Mouse (Mus musculus): Measurements from ENCODE around the gene Trim65. TPM values are rescaled to one million over a fixed set of nuclear protein-coding genes. Genes with fewer than 3 reads are reported as not detected.
A peak's percentile ranks its signal among the peaks of the same experiment; 100 is the strongest.
"Not testable (repeated sequence)": the region's sequence is repeated elsewhere in the genome, so short reads cannot be mapped to it uniquely, and the experiment has no call there.

The Trim65 gene
- polyA plus RNA-seq, 1 experiment from 2014 or later, result 3.1 TPM

DNA sequence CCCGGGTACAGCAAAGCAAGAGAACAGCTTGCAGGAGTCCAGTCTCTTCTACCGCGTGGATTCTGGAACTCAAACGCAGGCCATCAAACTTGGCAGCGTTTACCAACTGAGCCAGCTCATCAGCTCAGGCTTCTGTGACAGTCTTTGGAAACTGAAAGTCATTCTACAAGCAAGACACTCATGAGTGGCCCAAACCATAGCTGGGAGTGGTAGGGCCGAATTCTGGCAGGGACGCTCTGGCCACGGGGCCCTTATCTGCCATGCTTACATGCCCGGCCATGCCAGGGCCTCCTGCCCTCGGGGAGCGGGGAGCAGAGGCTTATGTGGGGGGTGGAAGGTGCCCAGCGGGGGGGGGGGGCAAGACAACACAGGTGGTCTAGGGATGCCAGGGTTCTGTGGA lies 27.4 kb downstream of the Trim65 start:
- peak overlapping the region; percentile 9; the same call in 1 of the 2 replicates for H3K27ac ChIP-seq

DNA sequence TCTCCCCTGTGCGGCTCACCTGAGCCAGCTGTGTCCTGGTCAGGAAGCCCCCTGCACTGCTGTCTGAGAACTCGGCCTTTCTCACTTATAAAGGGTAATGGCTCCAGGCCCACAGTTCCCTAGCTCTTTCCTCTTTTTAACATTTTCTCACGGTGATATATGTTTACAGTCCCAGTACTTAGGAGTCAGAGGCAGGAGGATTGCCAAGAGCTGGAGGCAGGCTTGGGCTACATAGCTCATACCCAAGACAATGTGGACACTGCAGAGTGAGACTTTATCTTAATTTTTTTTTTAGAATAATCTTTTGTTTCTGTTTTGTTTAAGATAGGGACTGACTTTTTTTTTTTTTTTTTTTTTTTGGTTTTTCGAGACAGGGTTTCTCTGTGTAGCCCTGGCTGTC lies 28.5 kb downstream of the Trim65 start:
- WGBS, result 48% methylated on average over 3 of the region's 4 CpGs
- peaks cover 23% of the 10 kb centered on the region for H3K4me1 ChIP-seq
- H3K27ac ChIP-seq, result peak overlapping the region; percentile 76
- peaks cover 18% of the 10 kb centered on the region for H3K27me3 ChIP-seq (replicated peaks)
- H3K36me3 ChIP-seq (replicated peaks), result no peaks in the 10 kb centered on the region
- H3K9ac ChIP-seq, result no peak overlapping the region
- no peaks in the 10 kb centered on the region for H3K9me3 ChIP-seq
- ATAC-seq (replicated peaks), result no peak
- H3K4me3 ChIP-seq, result no peak overlapping the region
- H3K4me2 ChIP-seq, result no peak overlapping the region

More for the DNA sequence above, 27.4 kb downstream of the Trim65 start:
- Histone ChIP-seq H3K9me3 (no peaks in the 10 kb centered on the region), H3K9ac (no peak overlapping the region), H3K4me1 (peaks cover 32% of the 10 kb centered on the region), H3K27me3 (replicated peaks) (peaks cover 30% of the 10 kb centered on the region), H3K4me3 (no peak overlapping the region), H3K4me2 (no peak overlapping the region), H3K36me3 (replicated peaks) (no peaks in the 10 kb centered on the region)
- ATAC-seq (replicated peaks), result no peak
- 76% methylated on average over 12 of the region's 12 CpGs for WGBS

DNA sequence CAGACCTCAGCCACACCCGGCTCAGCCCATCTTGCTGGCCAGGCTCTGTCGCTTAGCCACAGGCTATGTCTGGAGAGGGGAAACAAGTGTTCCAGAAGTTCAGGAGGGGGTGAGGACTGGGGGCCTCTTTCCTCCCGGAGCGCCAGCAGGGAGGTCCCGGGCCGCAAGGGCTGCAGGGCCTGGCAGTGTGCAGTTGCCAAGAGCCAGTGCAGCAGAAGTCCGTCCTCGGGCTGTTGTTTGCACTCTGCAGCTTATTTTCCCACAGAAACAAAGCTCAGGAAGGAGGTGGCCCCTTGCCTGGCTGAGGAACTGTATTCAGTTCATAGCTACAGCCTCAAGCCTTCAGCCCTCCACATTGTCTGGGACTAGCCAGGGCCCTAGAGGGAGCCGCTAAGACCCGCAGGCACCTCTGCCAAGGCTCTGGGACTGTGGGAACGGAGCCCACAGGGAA lies 29.0 kb downstream of the Trim65 start:
- no peaks in the 10 kb centered on the region for H3K36me3 ChIP-seq (replicated peaks)
- H3K4me1 ChIP-seq, result peaks cover 22% of the 10 kb centered on the region
- ATAC-seq (replicated peaks), result peak; percentile 66
- no peak overlapping the region for H3K4me3 ChIP-seq
- no peak overlapping the region for H3K9ac ChIP-seq
- H3K4me2 ChIP-seq, result no peak overlapping the region
- WGBS, result 27% methylated on average over 11 of the region's 11 CpGs
- H3K27me3 ChIP-seq (replicated peaks), result peaks cover 13% of the 10 kb centered on the region
- H3K27ac ChIP-seq, result peak overlapping the region; percentile 76
- H3K9me3 ChIP-seq, result no peaks in the 10 kb centered on the region

DNA sequence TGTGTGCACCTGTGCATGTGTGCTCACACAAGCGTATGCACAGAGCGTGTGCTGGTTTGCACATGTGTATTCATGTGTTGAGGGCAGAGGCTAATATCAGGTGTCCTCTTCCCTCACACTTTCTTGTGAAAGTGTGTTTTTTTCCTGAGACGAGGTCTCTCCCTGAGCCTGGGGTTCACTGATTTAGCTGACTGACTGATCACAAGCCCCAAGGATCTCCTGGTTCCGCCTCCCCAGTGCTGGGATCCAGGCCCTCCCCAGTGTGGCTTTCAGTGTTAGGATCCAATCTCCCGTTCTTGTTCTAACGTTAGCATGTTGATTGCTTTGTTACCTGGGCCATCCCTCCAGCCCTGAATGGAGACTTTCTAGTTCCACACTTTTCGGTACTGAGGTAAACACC lies 30.1 kb downstream of the Trim65 start:
- Histone ChIP-seq H3K4me1 (peaks cover 16% of the 10 kb centered on the region), H3K4me2 (no peak overlapping the region), H3K4me3 (no peak overlapping the region), H3K27ac (peak overlapping the region; percentile 76; the same call in 1 of the 2 replicates), H3K9ac (no peak overlapping the region), H3K27me3 (replicated peaks) (peaks cover 5% of the 10 kb centered on the region; the same call in 1 of the 2 replicates), H3K9me3 (no peaks in the 10 kb centered on the region), H3K36me3 (replicated peaks) (no peaks in the 10 kb centered on the region)
- ATAC-seq (replicated peaks), result no peak
- 77% methylated on average over 7 of the region's 7 CpGs for WGBS

DNA sequence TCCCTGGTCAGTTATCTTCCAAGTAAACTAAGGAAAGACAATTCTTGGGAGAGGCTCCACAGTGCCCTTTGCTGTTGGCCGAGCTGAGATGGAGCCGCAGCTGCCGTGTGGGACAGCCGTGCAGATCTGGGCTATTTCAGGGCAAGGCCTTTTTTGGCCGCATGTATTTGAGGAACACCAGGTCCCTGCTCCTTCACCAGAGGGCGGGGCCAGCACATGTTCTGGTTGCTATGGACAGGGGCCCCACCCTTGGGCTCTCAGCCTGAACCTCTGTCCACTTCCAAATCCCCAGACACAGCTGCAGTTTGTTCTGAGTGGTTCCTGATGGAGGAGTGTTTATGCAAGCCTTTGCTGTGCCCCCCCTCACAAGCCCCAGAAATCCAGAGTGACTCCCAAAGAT lies 30.5 kb downstream of the Trim65 start:
- H3K4me2 ChIP-seq, result no peak overlapping the region
- WGBS, result 87% methylated on average over 6 of the region's 6 CpGs
- H3K4me1 ChIP-seq, result peaks cover 16% of the 10 kb centered on the region
- no peaks in the 10 kb centered on the region for H3K36me3 ChIP-seq (replicated peaks)
- H3K9me3 ChIP-seq, result no peaks in the 10 kb centered on the region
- peaks cover under 1% of the 10 kb centered on the region; the same call in 1 of the 2 replicates for H3K27me3 ChIP-seq (replicated peaks)
- H3K27ac ChIP-seq, result no peak overlapping the region
- no peak overlapping the region for H3K9ac ChIP-seq
- no peak for ATAC-seq (replicated peaks)
- no peak overlapping the region for H3K4me3 ChIP-seq

DNA sequence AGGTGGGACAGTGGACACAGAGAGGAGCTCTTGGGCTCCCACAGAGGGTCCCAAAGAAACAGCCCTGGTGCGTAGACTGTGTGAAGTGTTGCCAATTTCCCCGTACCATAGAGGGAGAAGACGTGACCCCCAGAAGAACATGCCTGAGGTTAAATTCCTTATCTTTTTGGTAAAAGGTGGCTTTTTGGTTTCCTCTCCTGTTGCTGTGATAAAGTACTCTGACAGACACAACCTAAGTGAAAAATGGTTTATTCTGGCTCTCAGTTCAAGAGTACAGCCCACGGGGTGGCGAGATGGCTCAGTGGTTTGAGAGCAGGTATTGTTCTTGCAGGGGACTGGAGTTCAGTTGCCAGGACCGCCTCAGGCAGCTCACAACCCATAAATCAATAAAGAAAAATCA lies 31.5 kb downstream of the Trim65 start:
- Histone ChIP-seq H3K4me2 (no peak overlapping the region), H3K27me3 (replicated peaks) (no peaks in the 10 kb centered on the region), H3K27ac (no peak overlapping the region), H3K9me3 (no peaks in the 10 kb centered on the region), H3K4me3 (no peak overlapping the region), H3K9ac (no peak overlapping the region), H3K36me3 (replicated peaks) (no peaks in the 10 kb centered on the region), H3K4me1 (peaks cover 14% of the 10 kb centered on the region)
- ATAC-seq (replicated peaks), result no peak
- 87% methylated on average over 6 of the region's 6 CpGs for WGBS

DNA sequence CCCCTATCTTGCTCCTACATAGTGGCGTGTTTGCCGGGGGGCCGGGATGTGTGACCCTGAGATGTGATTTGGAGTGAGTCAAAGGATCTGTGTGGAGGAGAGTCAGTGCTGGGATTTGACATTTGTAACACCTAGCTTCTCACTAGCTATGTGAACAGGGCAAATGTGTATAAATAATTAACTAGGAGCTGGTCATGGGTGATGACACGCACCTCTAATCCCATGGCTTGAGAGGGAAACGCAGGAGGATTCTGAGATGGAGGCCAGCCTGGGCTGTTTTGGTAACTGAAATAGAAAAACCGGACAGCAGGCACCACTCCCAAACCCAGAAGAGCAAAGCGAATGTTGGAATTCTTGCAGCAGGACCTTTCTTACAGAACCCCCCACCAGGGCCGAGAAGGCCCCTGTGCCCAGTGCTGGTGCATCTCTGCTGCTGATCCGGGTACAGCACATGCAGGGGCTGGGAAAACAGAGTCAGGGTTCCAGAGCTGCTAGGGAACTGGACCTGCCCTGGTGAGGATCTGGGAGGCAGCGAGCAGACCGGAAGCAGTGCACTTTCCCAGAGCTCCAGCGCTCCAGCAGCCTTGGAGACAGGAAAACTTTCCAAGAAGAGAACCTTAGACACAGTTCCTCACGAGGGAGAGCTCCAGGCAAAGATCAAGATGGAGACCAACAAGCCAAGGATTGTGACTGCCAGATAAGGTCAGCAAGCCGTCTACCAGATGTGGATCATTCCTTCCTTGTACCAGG lies 32.0 kb downstream of the Trim65 start:
- H3K4me3 ChIP-seq, result no peak overlapping the region
- no peak overlapping the region for H3K4me2 ChIP-seq
- ATAC-seq (replicated peaks), result no peak
- H3K36me3 ChIP-seq (replicated peaks), result no peaks in the 10 kb centered on the region
- no peak overlapping the region for H3K27ac ChIP-seq
- H3K9ac ChIP-seq, result no peak overlapping the region
- H3K27me3 ChIP-seq (replicated peaks), result no peaks in the 10 kb centered on the region
- WGBS, result 76% methylated on average over 14 of the region's 14 CpGs
- peaks cover 8% of the 10 kb centered on the region for H3K4me1 ChIP-seq
- no peaks in the 10 kb centered on the region for H3K9me3 ChIP-seq

DNA sequence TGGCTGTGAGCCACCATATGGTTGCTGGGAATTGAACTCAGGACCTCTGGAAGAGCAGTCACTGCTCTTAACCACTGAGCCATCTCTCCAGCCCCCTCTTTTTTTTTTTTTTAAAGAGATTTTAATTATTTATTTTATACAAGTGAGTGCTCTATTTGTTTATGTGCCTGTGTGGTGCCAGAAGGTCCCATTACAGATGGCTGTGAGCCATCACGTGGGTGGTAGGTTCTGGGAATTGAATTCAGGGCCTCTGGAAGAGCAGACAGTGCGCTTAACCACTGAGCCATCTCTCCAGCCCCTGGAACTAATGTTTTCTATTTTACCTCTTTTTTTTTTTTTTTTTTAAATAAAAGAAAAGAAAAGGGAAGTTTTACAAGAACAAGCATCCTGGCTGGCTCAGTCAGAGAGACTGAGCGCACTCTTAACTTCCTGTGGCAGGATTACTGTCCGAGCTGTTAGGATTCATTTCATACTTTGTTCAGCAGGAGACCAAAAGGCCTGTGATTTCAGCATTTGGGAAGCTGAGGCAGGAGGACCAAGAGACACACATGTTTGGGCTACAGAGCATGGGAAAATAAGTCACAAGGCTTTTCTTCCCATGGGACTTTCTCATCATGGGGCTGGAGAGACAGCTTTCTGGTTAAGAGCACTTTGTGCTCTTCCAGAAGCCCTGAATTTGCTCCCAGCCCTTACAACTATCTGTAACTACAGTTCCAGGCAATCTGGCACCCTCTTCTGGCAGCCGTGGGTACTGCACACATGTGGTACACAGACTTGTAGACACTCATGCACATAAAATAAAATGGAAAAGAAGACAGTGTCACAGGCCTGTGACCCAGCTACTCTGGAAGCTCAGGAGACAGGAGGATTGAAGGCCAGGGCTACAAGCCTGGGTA lies 34.5 kb downstream of the Trim65 start:
- no peak for ATAC-seq (replicated peaks)
- WGBS, result 90% methylated on average over 5 of the region's 5 CpGs
- Histone ChIP-seq H3K27me3 (replicated peaks) (no peaks in the 10 kb centered on the region), H3K4me3 (no peak overlapping the region), H3K36me3 (replicated peaks) (no peaks in the 10 kb centered on the region), H3K4me1 (no peaks in the 10 kb centered on the region), H3K9ac (no peak overlapping the region), H3K27ac (no peak overlapping the region), H3K4me2 (no peak overlapping the region), H3K9me3 (no peaks in the 10 kb centered on the region)

DNA sequence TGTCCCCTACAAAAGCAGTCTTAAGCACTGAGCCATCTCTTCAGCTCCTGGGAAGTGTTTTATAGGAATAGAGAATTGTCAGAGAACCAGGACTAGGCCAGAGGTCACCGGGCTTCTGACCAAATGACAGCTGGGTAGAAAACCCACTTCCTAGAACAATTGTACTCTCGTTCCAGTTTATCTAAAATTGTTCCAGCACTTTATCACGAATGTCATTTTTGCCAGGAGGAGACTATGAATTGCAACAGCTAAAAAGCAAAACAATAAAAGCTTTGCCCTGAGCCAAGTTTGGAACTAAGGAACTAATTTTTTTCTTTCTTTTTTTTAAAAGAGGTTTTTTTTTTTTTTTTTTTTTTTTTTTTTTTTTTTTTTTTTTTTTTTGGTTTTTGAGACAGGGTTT lies 35.4 kb downstream of the Trim65 start:
- ATAC-seq (replicated peaks), result no peak
- 82% methylated on average over 3 of the region's 3 CpGs for WGBS
- no peak overlapping the region for H3K4me3 ChIP-seq
- no peaks in the 10 kb centered on the region for H3K27me3 ChIP-seq (replicated peaks)
- no peaks in the 10 kb centered on the region for H3K36me3 ChIP-seq (replicated peaks)
- H3K4me2 ChIP-seq, result no peak overlapping the region
- no peak overlapping the region for H3K9ac ChIP-seq
- no peak overlapping the region for H3K27ac ChIP-seq
- no peaks in the 10 kb centered on the region for H3K4me1 ChIP-seq
- H3K9me3 ChIP-seq, result no peaks in the 10 kb centered on the region

DNA sequence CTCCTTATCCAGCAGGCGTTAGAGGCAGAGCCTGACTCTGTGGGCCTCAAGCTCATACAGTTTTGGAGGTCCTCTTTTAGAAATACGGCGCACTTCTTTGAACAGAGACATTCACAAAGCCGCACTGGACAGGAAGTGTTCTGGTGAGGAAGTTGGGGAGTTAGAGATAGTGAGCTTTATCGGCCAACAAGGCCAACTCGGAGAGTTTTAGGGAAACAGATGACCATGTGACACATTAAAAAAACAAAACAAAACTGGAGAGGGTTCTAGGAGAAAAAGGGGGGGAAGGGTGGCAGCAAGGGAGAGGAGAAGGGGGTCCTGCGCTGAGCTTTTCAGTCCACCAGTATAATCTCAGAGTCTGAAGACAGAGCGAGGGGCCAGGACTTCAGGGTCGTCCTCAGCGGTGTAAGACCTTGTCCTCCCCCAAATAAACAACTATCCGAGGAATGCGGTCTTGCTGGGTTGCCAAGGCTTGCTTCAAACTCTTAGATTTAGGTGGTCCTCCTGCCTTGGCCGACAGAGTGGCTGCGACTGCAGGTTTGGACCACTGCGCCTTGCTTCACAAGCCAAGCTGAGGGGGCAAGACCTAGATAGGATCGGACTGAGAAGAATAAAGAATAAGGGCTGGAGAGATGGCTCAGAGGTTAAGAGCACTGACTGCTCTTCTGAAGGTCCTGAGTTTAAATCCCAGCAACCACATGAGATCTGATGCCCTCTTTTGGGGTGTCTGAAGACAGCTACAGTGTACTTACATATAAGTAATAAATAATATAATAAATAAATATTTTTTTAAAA lies 37.0 kb downstream of the Trim65 start:
- no peak for ATAC-seq (replicated peaks)
- H3K9ac ChIP-seq, result no peak overlapping the region
- no peaks in the 10 kb centered on the region for H3K36me3 ChIP-seq (replicated peaks)
- H3K4me3 ChIP-seq, result no peak overlapping the region
- no peaks in the 10 kb centered on the region for H3K4me1 ChIP-seq
- 69% methylated on average over 16 of the region's 16 CpGs for WGBS
- H3K27ac ChIP-seq, result no peak overlapping the region
- H3K9me3 ChIP-seq, result no peaks in the 10 kb centered on the region
- H3K4me2 ChIP-seq, result no peak overlapping the region
- no peaks in the 10 kb centered on the region for H3K27me3 ChIP-seq (replicated peaks)

DNA sequence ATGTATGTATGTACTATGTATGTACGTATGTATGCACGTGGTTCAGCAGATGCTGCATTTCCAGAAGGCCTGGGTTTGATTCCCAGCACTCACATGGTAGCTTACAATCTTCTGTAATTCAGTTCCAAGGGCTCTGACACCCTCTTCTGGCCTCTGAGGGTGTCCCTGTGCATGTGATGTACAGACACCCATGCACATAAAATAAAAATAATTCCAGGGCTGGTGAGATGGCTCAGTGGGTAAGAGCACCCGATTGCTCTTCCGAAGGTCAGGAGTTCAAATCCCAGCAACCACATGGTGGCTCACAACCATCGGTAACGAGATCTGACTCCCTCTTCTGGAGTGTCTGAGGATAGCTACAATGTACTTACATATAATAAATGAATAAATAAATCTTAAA lies 38.0 kb downstream of the Trim65 start:
- H3K9me3 ChIP-seq; H3K4me2 ChIP-seq; ATAC-seq (replicated peaks); H3K9ac ChIP-seq; H3K27ac ChIP-seq; H3K27me3 ChIP-seq (replicated peaks); H3K36me3 ChIP-seq (replicated peaks); H3K4me1 ChIP-seq; H3K4me3 ChIP-seq: not testable (repeated sequence)
- WGBS, result 93% methylated on average over 6 of the region's 6 CpGs

DNA sequence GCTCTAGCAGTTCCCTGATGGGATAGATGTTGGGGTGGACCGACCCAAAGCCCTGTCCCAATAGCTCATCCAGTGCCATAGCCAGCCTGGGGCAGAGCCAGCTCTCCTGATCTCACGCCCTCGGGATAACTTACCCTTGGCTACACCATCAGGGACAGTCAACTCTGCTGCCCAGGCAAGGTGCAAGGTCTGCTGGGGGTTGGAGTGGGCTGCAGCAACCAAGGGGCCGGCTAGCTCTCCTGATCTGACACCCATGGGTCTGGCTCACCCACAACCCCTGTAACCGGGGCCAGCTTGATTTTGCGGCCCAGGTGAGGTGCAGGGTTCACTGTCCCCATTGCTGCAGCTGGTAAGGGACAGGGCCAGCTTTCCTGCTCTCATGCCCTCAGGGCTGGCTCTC lies 39.3 kb downstream of the Trim65 start:
- H3K9ac ChIP-seq, result no peak overlapping the region
- H3K9me3 ChIP-seq, result no peaks in the 10 kb centered on the region
- no peak overlapping the region for H3K27ac ChIP-seq
- WGBS, result 84% methylated on average over 6 of the region's 6 CpGs
- peaks cover 5% of the 10 kb centered on the region for H3K4me1 ChIP-seq
- no peaks in the 10 kb centered on the region for H3K36me3 ChIP-seq (replicated peaks)
- H3K27me3 ChIP-seq (replicated peaks), result no peaks in the 10 kb centered on the region
- ATAC-seq (replicated peaks), result no peak
- H3K4me3 ChIP-seq, result no peak overlapping the region
- H3K4me2 ChIP-seq, result no peak overlapping the region
